Mouse (Mus musculus): ENCODE data around the gene C1qa.

DNA sequence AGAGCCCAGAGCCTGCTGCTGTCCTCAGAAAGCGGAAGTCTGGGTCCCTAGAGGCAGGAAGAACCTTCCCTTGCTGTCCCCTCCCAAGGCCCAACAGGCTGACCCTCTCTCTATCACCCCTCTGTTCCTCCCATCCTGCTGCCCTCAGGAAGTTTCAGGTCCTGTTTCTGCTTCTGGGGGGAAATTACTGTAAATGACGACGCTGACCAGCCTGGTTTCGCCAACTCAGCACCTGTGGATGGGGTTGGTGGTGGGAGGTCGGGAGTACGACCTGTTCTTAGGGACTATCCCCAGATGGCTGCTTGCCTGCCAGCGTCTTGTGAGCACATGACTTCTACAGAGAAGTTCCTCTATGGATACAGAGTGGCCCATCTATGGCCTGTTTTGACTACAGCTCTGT is 12.5 kb downstream of the C1qa start, which contains the start of gene C1qb:
- TF ChIP-seq ZNF384 (IDR thresholded peaks at IDR 0.05; ENCODE audit: low read depth, low read length) (no peak), CHD2 (IDR thresholded peaks at IDR 0.05; ENCODE audit: low read depth, low read length) (no peak), HCFC1 (IDR thresholded peaks at IDR 0.05; ENCODE audit: borderline replicate concordance, insufficient read depth, low read length) (no peak)

Data from ES-E14 (cell line).